Mouse (Mus musculus): Measurements from ENCODE around the gene Fam221b.

Fam221b gene

DNA sequence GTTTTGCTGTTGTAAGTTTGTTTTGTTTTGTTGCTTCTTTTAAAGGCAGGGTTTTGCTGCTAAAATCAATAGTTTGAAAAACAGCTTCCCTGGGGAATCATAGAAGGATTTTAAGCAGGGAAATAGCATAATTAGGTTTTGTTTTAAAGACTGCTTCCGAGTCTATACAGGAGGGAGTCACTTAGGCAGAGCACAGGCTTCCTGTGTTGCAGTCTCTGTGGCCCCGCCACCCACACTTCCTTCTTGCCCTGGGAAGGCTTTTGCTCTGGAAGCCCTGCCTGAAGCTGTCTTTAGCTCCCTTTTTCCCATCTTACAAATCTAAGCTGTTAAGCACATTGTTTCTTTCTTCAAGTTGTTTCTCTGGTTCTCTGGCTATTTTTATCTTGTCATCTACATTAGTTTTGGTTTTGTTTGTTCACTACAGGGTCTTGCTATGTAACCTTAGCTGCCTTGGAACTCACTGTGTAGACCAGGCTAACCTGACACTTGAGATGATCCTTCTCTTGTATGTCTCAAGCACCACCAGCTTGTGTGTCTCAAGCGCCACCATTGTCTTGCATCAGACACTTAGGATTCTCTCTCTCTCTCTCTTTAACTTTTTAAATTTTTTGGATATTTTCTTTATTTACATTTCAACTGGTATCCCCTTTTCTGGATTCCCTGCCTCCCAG lies 55.8 kb downstream of the Fam221b start:
- DNase-seq (ENCODE audit: low read depth, low spot score): no peak

DNA sequence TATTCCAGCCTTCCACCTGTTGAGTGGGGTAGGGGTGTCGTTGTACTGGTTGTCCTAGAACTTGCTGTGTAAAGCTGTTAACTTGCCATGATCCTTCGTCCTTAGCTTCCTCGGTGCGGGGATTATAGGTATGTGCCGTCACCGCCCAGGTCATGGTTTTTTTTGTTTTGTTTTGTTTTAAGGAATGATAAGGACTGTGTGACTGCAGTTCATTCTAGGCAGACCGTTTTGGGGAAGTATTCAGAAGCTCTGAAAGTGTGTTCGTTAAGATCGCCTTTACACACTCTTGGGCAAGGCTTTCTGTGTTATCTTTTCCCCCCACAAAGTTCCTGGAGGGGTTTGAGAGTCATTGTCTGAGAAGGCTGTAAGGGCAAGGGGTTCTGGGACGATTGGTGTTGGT lies 56.4 kb downstream of the Fam221b start:
- no peak for DNase-seq (ENCODE audit: low read depth, low spot score)
